Mouse (Mus musculus) thymus, adult 2 months (tissue): ENCODE data around the gene Atad5.
"Not testable (repeated sequence)": the region's sequence is repeated elsewhere in the genome, so short reads cannot be mapped to it uniquely, and the experiment has no call there.

Experiments used
- CTCF ChIP-seq: fragments of 200-500 bp; IDR thresholded peaks from 2 replicates; pipeline ENCODE4 v1.5.1; 2012; ENCODE audit warnings: mild to moderate bottlenecking, control low read depth, low read length, moderate library complexity, borderline replicate concordance; ENCODE audit not compliant: control insufficient read depth, poor library complexity, insufficient read depth; ENCODE audit errors: extremely low read depth
- POLR2A ChIP-seq: fragments of 200-500 bp; IDR thresholded peaks from 2 replicates; pipeline ENCODE4 v1.6.1; 2012; ENCODE audit warnings: mild to moderate bottlenecking, low read length, control low read depth, moderate library complexity; ENCODE audit not compliant: control insufficient read depth, poor library complexity, insufficient read depth; ENCODE audit errors: extremely low read depth

DNA sequence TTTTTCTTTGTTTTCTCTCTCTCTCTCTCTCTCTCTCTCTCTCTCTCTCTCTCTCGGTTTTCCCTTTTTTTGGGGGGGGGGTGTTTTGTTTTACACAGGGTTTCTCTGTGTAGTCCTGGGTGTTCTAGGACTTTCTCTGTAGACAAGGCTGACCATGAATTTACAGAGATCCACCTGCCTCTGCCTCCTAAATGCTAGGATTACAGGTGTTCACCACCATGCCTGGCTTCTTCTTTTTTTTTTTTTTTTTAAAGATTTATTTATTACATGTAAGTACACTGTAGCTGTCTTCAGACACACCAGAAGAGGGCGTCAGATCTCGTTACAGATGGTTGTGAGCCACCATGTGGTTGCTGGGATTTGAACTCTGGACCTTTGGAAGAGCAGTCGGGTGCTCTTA, 59.8 kb downstream of the Atad5 start:
- TF ChIP-seq CTCF, POLR2A: not testable (repeated sequence)
